Mouse (Mus musculus) adrenal gland, postnatal 14 days (tissue): ENCODE data around the gene Mboat1. TPM values are rescaled to one million over a fixed set of nuclear protein-coding genes. Genes with fewer than 3 reads are reported as not detected.

Experiments used
- DNase-seq: peaks from one replicate; pipeline ENCODE4 v3.0.0; 2021; ENCODE audit warnings: mixed read lengths
- long read RNA-seq, 2 experiments: library from polyadenylated mRNA; stranded (forward); transcript quantifications; one replicate each; pipeline ENCODE4 v2.0.0; 2021
- total RNA-seq: library from RNA; stranded (reverse); gene quantifications from 2 replicates; pipeline ENCODE4 v1.2.3, GENCODE M21; 2021

Mboat1 gene
- total RNA-seq: 3.5 and 5.1 TPM in 2 replicates
- long read RNA-seq, experiment 1, transcript Mboat1-201 (13 exons, 2,905 nt): major isoform, 6 of 8 reads
- long read RNA-seq, experiment 1, partial matches to known transcripts: 0 of 8 reads
- long read RNA-seq, experiment 1, other reads (novel, unspliced or antisense): 2 of 8 reads
- long read RNA-seq, experiment 2, transcript Mboat1-201 (13 exons, 2,905 nt): major isoform, 5 of 6 reads
- long read RNA-seq, experiment 2, partial matches to known transcripts: 0 of 6 reads
- long read RNA-seq, experiment 2, other reads (novel, unspliced or antisense): 1 of 6 reads

DNA sequence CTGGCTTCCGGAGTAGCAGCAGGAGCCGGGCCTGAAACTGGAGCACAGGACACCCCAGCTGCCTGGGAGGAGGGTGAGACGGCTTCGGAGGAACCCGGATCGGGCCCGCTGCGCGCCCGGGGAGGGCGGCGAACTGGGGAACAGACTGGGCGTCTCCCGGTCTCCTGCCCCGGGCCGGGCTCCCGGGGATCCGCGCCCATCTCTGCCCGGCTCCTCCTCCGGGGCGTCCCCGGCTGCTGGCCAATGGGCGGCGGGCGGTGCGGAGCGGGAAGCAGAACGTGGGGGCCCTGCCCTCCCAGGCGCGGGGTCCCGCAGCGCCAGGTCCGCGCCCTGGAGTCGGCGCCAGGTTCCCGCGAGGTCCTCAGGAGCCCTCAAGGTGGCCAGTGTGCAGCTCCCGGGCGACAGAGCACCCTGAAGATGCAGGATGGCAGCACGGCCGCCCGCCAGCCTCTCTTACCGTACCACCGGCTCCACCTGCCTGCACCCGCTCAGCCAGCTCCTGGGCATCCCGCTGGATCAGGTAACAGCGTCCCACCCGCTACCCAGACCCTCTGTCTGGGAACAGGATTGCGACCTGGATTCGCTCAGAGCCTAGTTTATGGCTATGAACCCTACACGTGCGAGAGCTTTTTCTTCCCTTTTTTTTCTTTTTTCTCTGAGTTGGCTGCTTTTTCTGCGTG is at the start of gene Mboat1:
Gene Mboat1 (plus strand): TSS at position 247 of the 680 bp plus-strand sequence.
- DNase-seq: peak; percentile 91

- DNase-seq: peak; percentile 12
These were observed 43.2 kb upstream of the Mboat1 start for GRCm38 (mm10) chr13:30093086-30093485.

DNA sequence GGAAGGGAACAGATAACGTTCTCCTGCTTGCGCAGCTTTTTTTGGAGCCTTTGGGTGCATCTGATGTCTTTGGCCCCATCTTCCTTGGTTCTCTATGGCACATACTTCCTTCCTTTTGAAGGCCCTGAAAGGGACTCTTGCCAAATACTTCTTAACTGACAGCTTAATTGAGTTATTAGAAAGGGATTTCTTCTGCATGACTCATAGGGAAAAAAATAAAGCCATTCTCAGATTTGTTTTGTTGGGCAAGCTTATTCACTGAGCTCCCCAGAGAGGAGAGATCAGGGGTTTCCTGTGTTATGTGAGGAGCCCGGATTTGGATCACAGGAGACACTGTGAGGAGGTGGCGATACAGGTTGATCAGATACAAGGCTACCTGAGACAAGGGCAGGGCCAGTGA is 40.4 kb upstream of the Mboat1 start:
- DNase-seq: peak; percentile 8

DNA sequence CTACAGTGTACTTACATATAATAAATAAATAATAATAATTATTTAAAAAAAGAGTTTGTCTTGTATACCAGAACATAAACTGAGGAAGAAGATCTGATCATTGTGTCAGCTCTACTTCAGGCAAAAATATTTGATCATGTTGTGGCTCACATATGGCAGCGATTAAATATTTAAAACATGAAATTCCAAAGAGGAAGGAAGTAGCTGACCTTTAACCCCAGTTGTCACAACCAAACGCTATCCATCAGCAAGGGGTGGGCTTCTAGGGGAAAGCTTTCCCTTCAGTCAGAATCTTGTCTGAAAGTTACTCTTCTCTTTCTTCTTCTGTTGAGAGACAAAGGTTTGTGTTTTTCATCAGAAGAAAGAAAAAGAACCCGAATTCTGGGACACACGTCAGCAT is 39.8 kb upstream of the Mboat1 start:
- DNase-seq: no peak

DNA sequence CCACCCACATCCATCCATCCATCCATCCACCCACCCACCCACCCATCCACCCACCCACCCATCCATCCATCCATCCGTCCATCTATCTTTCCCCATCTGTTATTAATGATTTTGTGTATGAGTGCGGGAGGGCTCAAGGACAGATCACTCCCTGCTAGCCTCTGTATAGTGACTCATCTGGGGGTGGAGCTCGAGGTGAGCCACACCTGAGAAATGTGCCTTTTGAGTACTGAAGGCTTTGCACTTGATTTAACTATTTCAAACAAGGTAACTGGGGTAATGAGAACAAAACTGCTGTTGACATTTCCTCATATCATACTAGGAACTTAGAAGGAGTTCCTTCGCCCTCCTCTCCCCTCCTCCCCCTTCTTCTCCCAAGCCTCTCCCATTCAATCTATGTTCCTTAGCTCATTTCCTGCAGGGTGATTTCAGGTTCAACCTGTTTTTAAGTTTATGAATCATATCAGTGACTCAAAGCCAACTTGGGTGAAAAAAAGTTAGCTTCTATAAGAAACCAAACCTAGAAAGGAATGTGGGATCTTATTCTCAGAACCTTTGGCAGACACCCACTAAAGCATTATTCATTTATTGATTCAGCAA is 27.2 kb upstream of the Mboat1 start:
- no peak for DNase-seq

- no peak for DNase-seq
These were observed 20.5 kb upstream of the Mboat1 start for GRCm38 (mm10) chr13:30115792-30116191.

GRCm38 (mm10) chr13:30136923-30137629 is 787 bp downstream of the Mboat1 start:
- no peak for DNase-seq

GRCm38 (mm10) chr13:30137951-30138350 is 1.7 kb downstream of the Mboat1 start:
- DNase-seq: no peak

- DNase-seq: no peak
These were observed 3.9 kb downstream of the Mboat1 start for GRCm38 (mm10) chr13:30140149-30140548.

GRCm38 (mm10) chr13:30140646-30141045 is 4.4 kb downstream of the Mboat1 start:
- DNase-seq: peak; percentile 31

- no peak for DNase-seq
These were observed 5.7 kb downstream of the Mboat1 start for GRCm38 (mm10) chr13:30141996-30142395.

GRCm38 (mm10) chr13:30146468-30146867 is 10.2 kb downstream of the Mboat1 start:
- DNase-seq: no peak

DNA sequence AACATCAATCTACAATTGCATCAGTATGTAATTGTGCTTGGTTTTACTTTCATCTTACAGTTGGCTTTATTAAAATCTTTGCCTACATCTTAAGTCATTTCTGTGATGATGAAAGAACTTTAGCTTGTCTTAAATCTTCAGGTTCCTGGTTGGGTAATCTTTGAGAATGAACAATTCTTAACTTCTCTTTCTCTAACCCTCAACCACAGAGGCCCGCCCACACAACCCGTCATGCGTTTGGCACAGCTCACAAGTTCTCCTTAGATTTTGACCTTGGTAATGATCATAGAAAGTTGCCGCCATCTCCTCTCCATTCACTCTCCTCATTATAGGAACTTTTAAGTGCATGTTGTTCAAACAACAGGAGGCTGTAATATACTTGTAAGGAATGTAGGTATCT is 18.0 kb downstream of the Mboat1 start:
- peak; percentile 37 for DNase-seq

DNA sequence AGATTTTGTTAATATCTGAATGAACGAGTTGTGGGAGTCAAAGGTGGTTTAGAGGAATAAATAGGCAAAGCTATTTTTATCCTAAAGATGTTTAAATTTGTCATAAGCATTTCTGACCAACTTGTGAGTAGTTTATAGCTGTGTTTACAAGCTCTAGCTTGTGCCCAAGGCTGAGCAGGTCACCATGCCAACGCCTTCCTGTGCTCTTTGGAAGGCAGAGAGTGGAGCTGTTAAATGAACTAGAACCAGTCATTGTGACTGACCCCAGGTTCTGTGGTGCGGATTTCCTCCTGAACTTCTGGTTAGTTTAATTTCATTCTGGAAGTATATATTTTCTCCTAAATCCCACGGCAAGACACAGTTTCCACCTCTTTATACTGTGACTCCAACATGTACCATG is 23.3 kb downstream of the Mboat1 start:
- no peak for DNase-seq

- DNase-seq: no peak
These were observed 27.2 kb downstream of the Mboat1 start for GRCm38 (mm10) chr13:30163521-30163920.

DNA sequence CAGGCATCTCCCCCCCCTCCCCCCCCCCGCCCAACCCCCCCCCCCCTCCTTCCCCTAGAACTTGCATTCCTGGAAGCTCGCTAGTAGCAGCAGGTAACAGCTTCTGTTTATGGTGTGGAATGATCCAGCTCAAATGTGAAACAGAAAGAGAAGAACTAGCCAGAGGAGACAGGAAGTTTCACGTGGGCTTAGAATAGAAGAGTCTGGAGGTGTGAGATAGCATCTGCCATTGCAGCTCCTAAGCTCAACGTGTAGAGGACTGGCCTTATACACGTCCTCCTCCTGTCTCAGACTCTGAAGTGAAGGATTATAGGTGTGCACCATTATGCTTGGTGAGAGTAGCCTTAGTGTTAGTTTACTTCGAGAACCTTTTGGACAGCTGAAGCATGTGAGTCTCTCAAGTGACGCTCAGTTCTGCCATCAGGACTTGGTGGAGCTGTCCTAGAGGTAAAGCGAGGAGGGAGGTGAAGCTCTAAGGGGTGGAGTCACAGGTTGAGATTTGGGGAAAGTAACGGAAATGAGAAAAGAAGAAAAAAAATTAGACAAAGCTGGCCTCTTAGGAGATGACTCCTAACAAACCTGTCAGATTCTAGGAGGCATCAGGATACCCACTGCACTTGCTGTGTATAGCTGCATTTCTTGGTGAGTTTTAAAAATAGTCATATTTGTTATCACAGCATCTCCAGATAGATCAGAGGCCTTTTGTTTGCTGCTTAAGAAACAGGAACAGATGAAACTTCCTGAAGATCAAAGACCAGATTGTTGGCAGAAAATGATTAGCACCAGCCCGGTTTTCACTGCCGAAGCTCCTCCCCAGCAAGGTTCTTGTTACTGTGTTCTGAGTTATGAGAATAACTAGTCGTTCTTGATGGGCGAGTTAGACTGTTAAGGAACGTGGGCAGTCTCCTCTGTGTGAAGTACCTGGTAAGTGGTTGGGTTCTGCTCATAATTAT is 30.1 kb downstream of the Mboat1 start:
- no peak for DNase-seq

DNA sequence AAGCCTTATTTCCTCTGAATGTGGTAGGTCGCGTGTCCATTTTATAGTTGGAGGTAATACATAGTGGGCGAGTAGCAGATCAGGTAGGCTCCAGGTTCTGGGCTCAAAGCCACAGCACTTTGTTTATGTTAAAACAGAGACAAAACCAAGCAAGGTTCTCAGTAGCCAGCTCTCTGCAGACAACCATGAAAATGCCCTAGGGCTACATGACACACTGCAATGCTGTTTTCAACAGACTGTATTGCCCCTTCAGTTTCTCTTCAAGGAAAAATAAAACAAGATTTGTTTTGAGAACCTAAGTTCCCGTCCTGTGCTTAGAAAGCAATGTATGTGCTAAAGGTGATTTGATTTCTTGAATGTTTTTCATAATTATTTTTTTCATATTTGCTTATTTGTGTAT is 31.2 kb downstream of the Mboat1 start:
- DNase-seq: no peak

GRCm38 (mm10) chr13:30168803-30169202 is 32.5 kb downstream of the Mboat1 start:
- no peak for DNase-seq

- DNase-seq: no peak
These were observed 33.8 kb downstream of the Mboat1 start for GRCm38 (mm10) chr13:30170061-30170460.

DNA sequence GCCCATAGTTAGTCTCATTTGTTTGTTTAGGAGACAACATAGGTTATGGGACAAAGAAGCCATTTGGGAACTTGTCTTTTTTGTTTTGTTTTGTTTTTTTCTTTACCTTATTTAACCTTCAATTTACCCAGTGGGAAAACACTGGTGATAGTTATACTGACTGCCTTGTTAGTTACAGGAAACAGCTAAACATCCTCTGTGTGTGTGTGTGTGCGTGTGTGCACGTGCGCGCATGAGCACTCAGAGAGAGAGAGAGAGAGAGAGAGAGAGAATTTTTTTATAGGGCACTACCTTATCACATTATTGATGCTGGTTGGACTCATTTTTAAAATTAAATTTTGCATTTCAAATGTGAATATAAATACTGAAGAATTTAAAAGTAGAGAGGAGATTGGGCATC is 38.3 kb downstream of the Mboat1 start:
- DNase-seq: no peak

DNA sequence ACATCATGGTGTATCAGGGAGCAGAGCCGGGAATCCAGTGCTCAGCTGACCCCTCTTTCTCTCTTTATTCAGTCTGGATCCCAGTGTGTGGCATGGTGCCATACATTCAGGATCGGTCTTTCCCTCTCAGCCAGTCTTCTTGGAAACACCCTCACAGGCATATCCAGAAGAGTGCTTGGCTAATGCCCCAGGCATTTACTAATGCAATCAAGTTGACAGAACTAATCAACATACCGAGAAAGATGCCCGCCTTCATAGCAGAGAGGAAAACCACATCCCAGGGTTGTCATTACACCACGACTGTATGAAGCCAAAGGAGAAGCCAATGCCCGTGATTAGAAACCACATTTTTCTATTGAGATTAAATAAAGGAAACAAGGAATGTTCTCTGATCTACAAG is 41.1 kb downstream of the Mboat1 start:
- no peak for DNase-seq

DNA sequence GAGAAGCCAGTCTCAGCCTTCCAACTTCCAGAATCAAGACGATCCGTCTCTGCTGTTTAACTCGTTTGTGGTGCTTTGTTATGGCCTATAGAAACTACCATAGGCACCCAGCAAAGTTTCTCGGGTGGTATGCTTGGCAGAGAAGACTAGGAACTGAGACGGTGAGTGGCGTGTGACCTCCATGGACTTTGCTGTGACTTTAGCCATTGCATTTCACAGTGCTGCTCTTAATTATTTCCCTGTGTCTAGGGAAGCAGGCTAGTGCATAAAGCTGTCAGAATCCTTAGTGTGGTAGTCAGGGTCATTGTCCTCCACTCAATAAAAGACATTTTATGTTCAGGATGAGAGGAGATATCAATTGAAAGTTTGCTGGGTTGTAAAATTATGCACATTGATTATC is 49.3 kb downstream of the Mboat1 start:
- DNase-seq: no peak
